ENCODE assay signal across 11 mouse cellular contexts in the genomic region with DNA sequence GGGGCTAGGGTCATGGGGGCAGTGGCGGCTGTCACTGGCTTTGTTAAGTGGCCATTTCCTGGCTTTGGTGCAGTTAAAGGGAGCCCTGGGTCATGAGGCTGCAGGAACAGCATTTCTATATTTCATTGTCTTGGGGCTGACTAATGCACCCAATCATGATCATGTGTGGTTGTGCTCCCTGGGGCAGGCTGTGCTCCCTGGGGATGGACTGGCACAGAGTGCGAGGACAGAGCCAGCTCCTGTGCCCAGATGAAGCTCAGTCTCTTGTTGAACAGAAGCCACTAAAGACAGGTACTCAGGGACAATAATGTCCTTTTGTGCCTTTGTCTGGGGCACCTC. TPM values are rescaled to one million over a fixed set of nuclear protein-coding genes. Genes with fewer than 3 reads are reported as not detected.
DNase-seq lines count a peak whose midpoint lies in the region; ATAC-seq and TF ChIP-seq lines count a peak whose summit lies in the region.
"Had no signal": no experiment of that assay in that cellular context is flagged by ENCODE, and none has a peak within 500 bp of the region (broad histone marks: within the 10 kb centered on the region; RNA-seq: fewer than 3 reads in every experiment).

No protein-coding gene starts in this region.

- intact Hi-C loops in gastrocnemius, adult 2 months (cut with DNase I), result no loop called here

- H3K36me3 ChIP-seq in kidney, embryonic 15.5 days, result no peaks in the 10 kb centered on the region
- 0 out of 2 replicates have a peak, but pooled peaks cover 3% of the 10 kb centered on the region for H3K36me3 ChIP-seq in limb, embryonic 10.5 days
- no peaks in the 10 kb centered on the region for H3K36me3 ChIP-seq in forebrain, embryonic 11.5 days (ENCODE audit: control insufficient read depth, insufficient read depth, low read length)
- H3K36me3 ChIP-seq: liver, embryonic 13.5 days had no signal

- no peaks in the 10 kb centered on the region for H3K9me3 ChIP-seq in kidney, embryonic 15.5 days (replicated peaks)
- H3K9me3 ChIP-seq in limb, embryonic 10.5 days (replicated peaks), result no peaks in the 10 kb centered on the region
- H3K9me3 ChIP-seq in forebrain, embryonic 11.5 days (ENCODE audit: control insufficient read depth, low read length), result no peaks in the 10 kb centered on the region
- H3K9me3 ChIP-seq: liver, embryonic 13.5 days had no signal

- no peak for DNase-seq in gastrocnemius, adult 2 months
- DNase-seq in gastrocnemius, postnatal 25 days, result no peak
- no peak for DNase-seq in kidney, postnatal 10 days
- DNase-seq in 3T3-L1 (ENCODE audit: low read depth, low spot score), result peak; percentile 45
- no peak for DNase-seq in limb, embryonic 10.5 days (ENCODE audit: low spot score)
- DNase-seq in forebrain, embryonic 11.5 days (ENCODE audit: low spot score), result no peak
- no peak for DNase-seq in right cerebral cortex, postnatal 25 days
- DNase-seq: cerebellum, postnatal 14 days; liver, embryonic 13.5 days had no signal

- peak overlapping the region; percentile 81 for H3K27ac ChIP-seq in gastrocnemius, adult 2 months
- peak overlapping the region; percentile 66 for H3K27ac ChIP-seq in kidney, embryonic 15.5 days
- peak overlapping the region; percentile 68 for H3K27ac ChIP-seq in limb, embryonic 10.5 days
- H3K27ac ChIP-seq in forebrain, embryonic 11.5 days (ENCODE audit: low read depth, low read length), result no peak overlapping the region
- H3K27ac ChIP-seq: liver, embryonic 13.5 days had no signal

- peaks cover 4% of the 10 kb centered on the region; the same call in 1 of the 2 replicates for H3K27me3 ChIP-seq in kidney, embryonic 15.5 days
- peaks cover 8% of the 10 kb centered on the region; the same call in 1 of the 2 replicates for H3K27me3 ChIP-seq in limb, embryonic 10.5 days (ENCODE audit: low read depth, poor library complexity, severe bottlenecking)
- no peaks in the 10 kb centered on the region for H3K27me3 ChIP-seq in forebrain, embryonic 11.5 days (ENCODE audit: control insufficient read depth, insufficient read depth, low read length)
- H3K27me3 ChIP-seq: liver, embryonic 13.5 days had no signal

- H3K4me3 ChIP-seq in gastrocnemius, adult 2 months, result peak overlapping the region; percentile 53; the same call in 1 of the 2 replicates
- H3K4me3 ChIP-seq in kidney, embryonic 15.5 days (replicated peaks), result no peak overlapping the region
- no peak overlapping the region for H3K4me3 ChIP-seq in limb, embryonic 10.5 days
- H3K4me3 ChIP-seq in forebrain, embryonic 11.5 days (ENCODE audit: low read depth, low read length), result no peak overlapping the region
- H3K4me3 ChIP-seq: liver, embryonic 13.5 days had no signal

- TF ChIP-seq CTCF in gastrocnemius, adult 2 months (IDR thresholded peaks at IDR 0.05), result no peak

- 36% methylated on average over 2 of the region's 2 CpGs for WGBS in kidney, embryonic 15.5 days
- 57% methylated on average over 2 of the region's 2 CpGs for WGBS in limb, embryonic 10.5 days
- WGBS in forebrain, embryonic 11.5 days, result 76% methylated on average over 2 of the region's 2 CpGs

- no peak overlapping the region for H3K9ac ChIP-seq in kidney, embryonic 15.5 days
- no peak overlapping the region for H3K9ac ChIP-seq in forebrain, embryonic 11.5 days (ENCODE audit: low read length)
- H3K9ac ChIP-seq: liver, embryonic 13.5 days had no signal

- ATAC-seq in kidney, embryonic 15.5 days (replicated peaks; ENCODE audit: low FRiP score), result no peak
- ATAC-seq in forebrain, embryonic 11.5 days (replicated peaks; ENCODE audit: low FRiP score), result no peak
- ATAC-seq: forebrain, embryonic 14.5 days had no signal

- H3K4me2 ChIP-seq in kidney, embryonic 15.5 days, result no peak overlapping the region; the same call in 1 of the 2 replicates
- H3K4me2 ChIP-seq in forebrain, embryonic 11.5 days (ENCODE audit: low read depth, low read length, severe bottlenecking), result no peak overlapping the region
- H3K4me2 ChIP-seq: liver, embryonic 13.5 days had no signal

- peaks cover 38% of the 10 kb centered on the region for H3K4me1 ChIP-seq in kidney, embryonic 15.5 days
- H3K4me1 ChIP-seq in limb, embryonic 10.5 days, result peaks cover 68% of the 10 kb centered on the region
- H3K4me1 ChIP-seq in forebrain, embryonic 11.5 days (replicated peaks; ENCODE audit: control insufficient read depth, insufficient read depth, low read length), result peaks cover 8% of the 10 kb centered on the region; the same call in 1 of the 2 replicates

RNA-seq across cellular contexts. Expression of a gene that starts 12.9 kb away (rescaled TPM):
- total RNA-seq in gastrocnemius, adult 2 months (2021), result 1 to 10 TPM; 4.5 to 6.2 TPM
- 1 to 10 TPM; 7.6 to 9.0 TPM for total RNA-seq in gastrocnemius, postnatal 25 days (2021)
- polyA plus RNA-seq in kidney, embryonic 15.5 days (2015; fragmentation: Nextera tagmentation; extraction: Ambion mirVana), result 1.3 and 1.4 TPM in 2 replicates
- polyA plus RNA-seq in limb, embryonic 10.5 days (2016; fragmentation: Nextera tagmentation; extraction: Ambion mirVana), result 2.3 and 3.9 TPM in 2 replicates
- 0.09 and 0.32 TPM in 2 replicates for polyA plus RNA-seq in forebrain, embryonic 11.5 days (2014; fragmentation: Nextera tagmentation; extraction: Ambion mirVana)
